Mouse (Mus musculus) G1E (cell line): ENCODE data around the gene Slc12a7. TPM values are rescaled to one million over a fixed set of nuclear protein-coding genes. Genes with fewer than 3 reads are reported as not detected.
"Not testable (repeated sequence)": the region's sequence is repeated elsewhere in the genome, so short reads cannot be mapped to it uniquely, and the experiment has no call there.

Source experiments
- ATAC-seq: 2 replicates; pipeline ENCODE4 v1.8.0; 2016; ENCODE audit warnings: mild to moderate bottlenecking; ENCODE audit not compliant: insufficient number of reproducible peaks, poor library complexity, low FRiP score, severe bottlenecking; ENCODE audit errors: extremely low read depth
- DNase-seq: peaks from one replicate; pipeline ENCODE4 v3.0.0; 2012; ENCODE audit warnings: low spot score
- H3K27me3 ChIP-seq: 2 replicates; pipeline ENCODE4 v1.6.1; 2012; ENCODE audit warnings: mild to moderate bottlenecking, low read length, inconsistent platforms; ENCODE audit not compliant: insufficient read depth
- H3K36me3 ChIP-seq: replicated peaks from 2 replicates; pipeline ENCODE3; 2012; ENCODE audit warnings: mild to moderate bottlenecking, inconsistent platforms
- H3K4me1 ChIP-seq: 2 replicates; pipeline ENCODE4 v1.6.1; 2012; ENCODE audit warnings: low read depth, low read length, inconsistent platforms, mixed read lengths; ENCODE audit not compliant: insufficient read depth
- H3K4me3 ChIP-seq: 2 replicates; pipeline ENCODE4 v1.5.1; 2012; ENCODE audit warnings: low read depth, mild to moderate bottlenecking, inconsistent platforms, low read length, moderate library complexity, mixed read lengths
- H3K9me3 ChIP-seq: replicated peaks from 2 replicates; pipeline ENCODE4 v1.6.1; 2012; ENCODE audit warnings: inconsistent platforms
- CTCF ChIP-seq: IDR thresholded peaks from 2 replicates; pipeline ENCODE4 v1.5.1; 2012; ENCODE audit warnings: low read depth, low read length, inconsistent platforms, mixed read lengths
- GATA1 ChIP-seq: IDR thresholded peaks from 2 replicates; pipeline ENCODE4 v1.6.1; 2012; ENCODE audit warnings: borderline replicate concordance, low read length, inconsistent platforms, mixed read lengths
- GATA2 ChIP-seq: IDR thresholded peaks from 2 replicates; pipeline ENCODE4 v1.6.1; 2012; ENCODE audit warnings: low read depth, low read length, inconsistent platforms, borderline replicate concordance
- POLR2AphosphoS5 ChIP-seq: IDR thresholded peaks from 2 replicates; pipeline ENCODE4 v1.6.1; 2012; ENCODE audit warnings: low read depth, low read length, inconsistent platforms; ENCODE audit not compliant: insufficient replicate concordance
- TAL1 ChIP-seq: conservative IDR thresholded peaks from 2 replicates; pipeline ENCODE4 v1.6.1; 2012; ENCODE audit warnings: low read depth, low read length, inconsistent platforms, mixed read lengths
- polyA plus RNA-seq: library from polyadenylated mRNA; stranded (reverse); fragments of >175 nt; gene quantifications from 2 replicates; pipeline ENCODE4 v1.2.3, GENCODE M21; 2012
- total RNA-seq, 2 experiments: library from RNA; stranded (forward) in 1 of 2; stranded (reverse) in 1 of 2; fragments of 200-1000 nt in 1 of 2; fragments of >200 nt in 1 of 2; fragmentation: Nextera tagmentation in 1 of 2; gene quantifications; 2 replicates each; pipeline ENCODE4 v1.2.3; 2014 to 2017

Slc12a7 gene
- total and polyA plus RNA-seq, 3 experiments = 0.46 to 1.6 (median 0.82) TPM

DNA sequence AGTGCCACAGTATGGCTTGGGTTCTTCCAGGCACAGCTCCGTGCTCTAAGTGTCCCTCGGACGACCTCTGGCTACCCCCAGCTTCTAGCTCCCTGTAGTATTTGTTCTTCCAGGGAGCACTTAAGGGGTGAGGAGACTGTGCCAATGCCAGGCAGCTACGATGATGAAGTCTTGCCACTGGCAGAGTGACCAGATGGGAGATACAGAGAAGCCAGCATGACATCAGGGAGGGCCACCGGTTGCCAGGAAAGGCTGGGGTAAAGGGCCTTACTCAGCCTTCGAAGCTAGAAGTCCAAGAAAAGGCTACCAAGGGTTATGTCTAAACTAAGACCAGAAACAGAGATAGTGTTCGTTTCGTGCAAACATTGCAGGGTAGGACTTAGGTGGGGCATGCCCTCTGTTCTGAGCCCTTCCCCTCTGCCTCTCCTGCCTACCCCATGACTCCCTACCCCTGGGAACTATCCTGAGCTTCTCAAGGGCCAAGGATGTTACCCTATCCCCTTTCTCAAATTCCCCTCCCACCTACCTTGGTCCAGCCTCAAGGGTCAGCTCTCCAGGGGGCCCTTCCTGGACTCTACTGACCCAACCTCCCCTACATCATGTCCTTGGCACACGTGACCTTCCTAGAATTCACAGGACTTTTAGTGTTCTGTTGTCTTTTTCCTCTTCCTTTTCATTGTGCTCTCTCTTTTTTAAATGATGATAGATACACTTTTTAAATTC lies 31.6 kb upstream of the Slc12a7 start:
- Histone ChIP-seq H3K36me3 (no peaks in the 10 kb centered on the region), H3K4me1 (no peaks in the 10 kb centered on the region), H3K4me3 (no peak overlapping the region), H3K9me3 (no peaks in the 10 kb centered on the region), H3K27me3 (peaks cover 6% of the 10 kb centered on the region)
- DNase-seq (no peak), ATAC-seq (no peak)
- TF ChIP-seq POLR2AphosphoS5 = no peak
- TF ChIP-seq GATA1 = no peak
- TF ChIP-seq GATA2 = no peak
- no peak for TF ChIP-seq CTCF
- TF ChIP-seq TAL1 = no peak

DNA sequence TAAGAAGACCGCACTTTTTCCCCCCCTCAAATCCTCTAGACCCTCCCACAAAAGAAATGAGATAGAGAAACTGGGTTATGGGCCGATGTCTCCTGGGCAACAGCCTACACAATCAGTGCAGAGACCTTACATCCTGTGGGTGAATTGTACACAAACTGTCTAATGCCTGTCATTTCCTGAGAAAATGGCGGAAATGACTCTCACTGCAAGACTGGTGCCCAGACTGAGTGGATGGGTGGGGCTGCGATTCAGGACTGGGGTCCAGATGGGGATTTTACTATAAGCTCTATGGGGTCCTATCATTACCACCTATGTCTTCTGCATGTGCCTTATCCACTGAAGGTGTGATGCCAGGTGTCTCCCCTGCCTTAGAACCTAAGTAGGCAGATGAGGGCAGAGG lies 30.1 kb upstream of the Slc12a7 start:
- no peak for DNase-seq
- no peak for ATAC-seq
- H3K9me3 ChIP-seq = no peaks in the 10 kb centered on the region
- H3K27me3 ChIP-seq = peaks cover 6% of the 10 kb centered on the region
- no peak for TF ChIP-seq TAL1
- no peak for TF ChIP-seq GATA2
- TF ChIP-seq CTCF = no peak
- TF ChIP-seq POLR2AphosphoS5 = no peak
- TF ChIP-seq GATA1 = no peak
- H3K36me3 ChIP-seq = no peaks in the 10 kb centered on the region
- H3K4me3 ChIP-seq = no peak overlapping the region
- no peaks in the 10 kb centered on the region for H3K4me1 ChIP-seq

DNA sequence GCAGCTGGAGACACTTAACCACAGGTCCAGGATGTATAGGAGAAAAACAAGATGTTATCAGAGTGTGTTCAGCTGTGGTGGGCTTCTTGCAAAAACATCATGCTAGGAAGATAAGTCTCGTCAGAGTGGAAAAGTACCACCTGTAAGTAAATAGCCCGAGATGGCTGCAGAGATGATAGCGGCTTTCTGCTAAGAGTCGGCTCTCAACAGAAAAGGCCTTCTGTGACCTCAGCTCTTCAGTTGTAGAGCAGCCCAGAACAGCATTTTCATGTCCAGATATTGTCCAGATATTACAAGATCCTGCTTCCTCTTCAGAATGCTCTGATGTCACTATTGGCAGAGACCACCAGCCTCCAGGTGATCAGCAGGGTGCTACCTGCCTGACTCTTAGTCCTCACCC lies 29.4 kb upstream of the Slc12a7 start:
- not testable (repeated sequence) for H3K9me3 ChIP-seq, DNase-seq, H3K27me3 ChIP-seq

DNA sequence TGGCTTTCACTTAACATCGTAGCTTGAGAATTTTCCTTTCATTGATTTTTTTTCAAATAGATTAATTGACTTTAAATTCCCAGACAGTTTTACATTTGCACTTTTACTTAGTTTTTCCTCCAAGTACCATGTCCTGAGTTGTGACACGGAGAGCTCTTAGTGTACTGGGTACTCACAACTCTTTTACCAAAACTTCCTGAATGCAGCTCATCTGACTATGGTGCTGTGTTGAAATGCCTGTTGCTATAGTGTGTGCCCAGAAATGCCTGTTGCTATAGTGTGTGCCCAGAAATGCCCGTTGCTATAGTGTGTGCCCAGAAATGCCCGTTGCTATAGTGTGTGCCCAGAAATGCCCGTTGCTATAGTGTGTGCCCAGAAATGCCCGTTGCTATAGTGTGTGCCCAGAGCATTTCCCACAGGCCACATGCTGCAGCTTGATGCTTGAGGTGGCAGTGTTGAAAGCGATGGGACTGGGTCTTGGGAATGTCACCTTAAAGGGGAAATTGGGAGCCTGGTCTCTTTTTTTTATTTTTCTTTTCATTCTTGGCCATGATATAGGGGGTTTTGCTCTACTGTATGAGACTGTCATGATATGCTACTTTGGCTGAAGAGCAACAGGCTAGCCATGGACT lies 28.1 kb upstream of the Slc12a7 start, which contains the start of gene Slc6a19:
Gene Slc6a19, minus strand, starts transcription at position 172 of the 632 bp plus-strand sequence.
- no peaks in the 10 kb centered on the region for H3K9me3 ChIP-seq
- peaks cover 6% of the 10 kb centered on the region for H3K27me3 ChIP-seq
- no peak within 1 kb of the TSS for H3K4me3 ChIP-seq
- no peaks in the 10 kb centered on the region for H3K36me3 ChIP-seq
- no peak for ATAC-seq
- no peaks in the 10 kb centered on the region for H3K4me1 ChIP-seq
- no peak for TF ChIP-seq GATA2
- no peak for TF ChIP-seq POLR2AphosphoS5
- TF ChIP-seq CTCF = no peak
- no peak for TF ChIP-seq GATA1
- TF ChIP-seq TAL1 = no peak
- DNase-seq = no peak

More for the DNA sequence above, 29.4 kb upstream of the Slc12a7 start:
- ATAC-seq, H3K36me3 ChIP-seq, H3K4me1 ChIP-seq, H3K4me3 ChIP-seq: not testable (repeated sequence)

DNA sequence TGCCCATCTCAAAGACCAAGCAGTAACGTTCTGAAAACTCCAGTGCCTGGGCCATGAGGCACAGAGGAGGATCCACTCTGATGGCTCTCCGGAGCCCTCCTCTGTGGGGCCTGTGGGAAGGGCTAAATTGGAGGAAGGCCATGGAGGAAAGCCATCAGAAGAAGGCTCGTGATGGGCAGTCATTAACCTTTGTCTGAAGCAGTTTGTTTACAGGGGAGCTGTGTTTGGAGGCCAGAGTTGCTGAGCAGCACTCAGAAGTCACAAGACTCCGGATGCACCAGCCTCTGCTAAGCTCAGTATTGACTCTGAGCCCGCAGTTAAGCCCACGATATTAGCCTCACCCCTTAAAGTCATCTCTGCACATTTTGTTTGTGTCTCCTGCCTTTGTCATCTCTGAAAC lies 23.4 kb upstream of the Slc12a7 start:
- no peak for ATAC-seq

DNA sequence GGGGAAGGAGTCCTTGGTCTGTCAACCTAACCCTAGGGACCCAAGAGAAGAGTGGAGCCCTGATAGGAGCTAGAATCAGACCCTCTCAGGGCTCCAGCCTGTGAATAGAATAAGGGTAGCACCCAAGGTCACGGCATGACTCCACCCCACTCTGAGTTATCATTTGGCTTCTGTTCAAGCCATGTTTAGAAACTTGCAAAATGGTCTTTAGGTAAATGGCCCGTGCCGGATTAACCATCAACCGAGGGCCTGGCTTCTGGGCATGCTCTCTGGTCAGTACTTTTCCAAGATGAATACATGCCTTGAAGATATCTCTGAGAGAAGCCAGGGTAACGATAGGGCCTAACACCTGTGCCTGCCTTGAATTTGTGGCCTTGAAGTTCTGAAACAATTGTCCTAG lies 21.7 kb upstream of the Slc12a7 start:
- Histone ChIP-seq H3K4me3 (no peak overlapping the region), H3K9me3 (no peaks in the 10 kb centered on the region), H3K4me1 (no peaks in the 10 kb centered on the region), H3K27me3 (0 out of 2 replicates have a peak, but pooled peaks cover 4% of the 10 kb centered on the region), H3K36me3 (no peaks in the 10 kb centered on the region)
- DNase-seq (no peak), ATAC-seq (no peak)
- TF ChIP-seq TAL1 = no peak

More for the DNA sequence above, 23.4 kb upstream of the Slc12a7 start:
- Histone ChIP-seq H3K27me3 (0 out of 2 replicates have a peak, but pooled peaks cover 4% of the 10 kb centered on the region), H3K9me3 (no peaks in the 10 kb centered on the region), H3K4me1 (no peaks in the 10 kb centered on the region), H3K36me3 (no peaks in the 10 kb centered on the region), H3K4me3 (no peak overlapping the region)
- no peak for TF ChIP-seq CTCF
- TF ChIP-seq GATA1 = no peak
- TF ChIP-seq POLR2AphosphoS5 = no peak
- no peak for TF ChIP-seq TAL1
- no peak for TF ChIP-seq GATA2
- no peak for DNase-seq

DNA sequence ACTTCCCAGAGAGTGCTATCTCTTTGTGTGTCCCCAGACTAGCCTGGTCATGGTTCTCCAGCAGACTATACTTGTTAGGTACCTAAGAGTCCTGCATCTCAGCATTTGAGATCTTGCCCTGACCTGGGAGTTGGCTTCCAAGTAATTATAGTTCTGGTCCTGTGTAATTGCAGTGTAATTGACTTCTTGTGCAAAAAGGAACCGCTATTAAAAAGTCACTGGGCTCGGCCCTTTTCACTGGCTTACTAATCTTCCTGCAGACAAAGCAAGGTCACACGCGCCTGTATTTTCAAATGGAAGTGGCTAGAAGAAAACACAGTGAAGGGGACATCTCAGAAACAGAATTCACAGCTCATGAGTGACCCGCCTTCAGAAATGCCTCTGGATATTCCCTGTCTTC lies 21.1 kb upstream of the Slc12a7 start:
- no peaks in the 10 kb centered on the region for H3K36me3 ChIP-seq
- H3K4me3 ChIP-seq = no peak overlapping the region
- no peak for DNase-seq
- TF ChIP-seq TAL1 (no peak), GATA2 (no peak), GATA1 (no peak), POLR2AphosphoS5 (no peak), CTCF (no peak)
- no peaks in the 10 kb centered on the region for H3K4me1 ChIP-seq
- no peak for ATAC-seq
- 0 out of 2 replicates have a peak, but pooled peaks cover 4% of the 10 kb centered on the region for H3K27me3 ChIP-seq
- H3K9me3 ChIP-seq = no peaks in the 10 kb centered on the region
